Mouse (Mus musculus) kidney, adult 11 months (tissue): ENCODE results near the gene Hsbp1.
"Not testable (repeated sequence)": the region's sequence is repeated elsewhere in the genome, so short reads cannot be mapped to it uniquely, and the experiment has no call there.

Experiments used
- DNase-seq: peaks from one replicate; pipeline ENCODE4 v3.0.0; 2022

Gene Hsbp1

GRCm38 (mm10) chr8:119344190-119344856 is at the start of gene Hsbp1:
Hsbp1 (plus strand) TSS chr8:119344488.
- peak; percentile 97 for DNase-seq

- no peak for DNase-seq
These were observed 48.8 kb upstream of the Hsbp1 start for GRCm38 (mm10) chr8:119295477-119295876.

GRCm38 (mm10) chr8:119297752-119298151 is 46.5 kb upstream of the Hsbp1 start:
- not testable (repeated sequence) for DNase-seq

GRCm38 (mm10) chr8:119300335-119300734 is 44.0 kb upstream of the Hsbp1 start:
- no peak for DNase-seq

GRCm38 (mm10) chr8:119304196-119304595 is 40.1 kb upstream of the Hsbp1 start:
- no peak for DNase-seq

DNA sequence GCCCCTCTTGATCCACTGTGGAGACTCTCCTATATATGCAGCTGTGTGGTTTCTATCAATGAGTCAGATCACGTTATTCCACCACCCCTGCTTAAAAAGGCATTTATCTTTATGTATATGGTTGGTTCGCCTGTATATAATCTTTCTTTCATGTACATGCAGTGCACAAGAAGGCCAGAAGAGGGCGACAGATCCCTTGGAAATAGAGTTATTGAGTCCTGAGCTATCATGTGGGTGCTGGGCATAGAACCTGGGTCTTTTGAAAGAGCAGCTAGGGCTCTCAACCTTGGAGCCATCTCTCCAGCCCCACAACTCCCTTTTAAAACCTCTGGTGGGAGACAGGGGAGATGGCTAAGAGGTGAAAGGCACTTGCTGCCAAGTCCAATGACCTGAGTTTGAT is 32.9 kb upstream of the Hsbp1 start:
- no peak for DNase-seq

DNA sequence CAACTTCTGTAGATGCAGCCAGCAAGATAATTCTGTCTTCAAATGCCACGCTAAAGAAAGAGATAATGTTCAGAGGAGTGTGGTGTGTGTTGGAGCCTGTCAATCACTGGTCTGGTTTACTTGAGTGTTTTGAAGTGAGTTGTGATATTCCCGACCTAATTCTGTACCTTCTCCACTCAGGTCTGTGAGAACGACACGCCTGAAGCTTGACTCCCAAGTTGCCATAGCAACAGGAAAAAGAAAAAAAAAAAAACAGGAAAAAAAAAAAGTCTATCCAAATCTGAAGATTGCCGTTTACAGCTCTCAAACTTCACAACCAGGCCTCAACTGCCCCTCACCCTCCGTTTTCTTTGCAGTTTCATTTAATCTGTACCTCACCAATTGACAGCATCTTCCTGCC is 21.1 kb upstream of the Hsbp1 start:
- DNase-seq, result no peak

DNA sequence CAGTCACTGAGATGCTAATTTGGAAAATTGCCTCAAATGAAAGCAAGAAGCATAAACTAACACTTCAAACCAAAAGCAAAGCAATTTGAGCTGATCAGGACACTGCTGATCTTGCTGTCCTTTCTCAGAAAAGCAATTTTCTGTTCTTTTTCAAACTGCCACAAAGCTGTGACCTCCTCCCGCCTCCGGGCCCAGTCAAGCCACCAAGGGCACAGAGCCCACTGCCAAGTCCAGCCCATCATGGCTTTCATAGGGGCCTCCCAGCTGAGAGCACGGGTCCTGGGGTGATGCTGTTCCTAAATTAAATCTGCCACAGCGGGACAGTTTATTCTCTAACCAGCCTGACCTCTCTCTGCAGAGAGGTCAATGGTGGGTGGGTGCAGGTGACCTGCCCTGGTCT is 4.7 kb upstream of the Hsbp1 start:
- peak; percentile 15 for DNase-seq

- DNase-seq, result peak; percentile 23
These were observed 682 bp upstream of the Hsbp1 start for GRCm38 (mm10) chr8:119343606-119344005.

- peak; percentile 11 for DNase-seq
These were observed 868 bp downstream of the Hsbp1 start for GRCm38 (mm10) chr8:119345029-119345682.

GRCm38 (mm10) chr8:119345683-119346075 is 1.4 kb downstream of the Hsbp1 start:
- no peak for DNase-seq

- DNase-seq, result no peak
These were observed 7.4 kb downstream of the Hsbp1 start for GRCm38 (mm10) chr8:119351647-119352046.

DNA sequence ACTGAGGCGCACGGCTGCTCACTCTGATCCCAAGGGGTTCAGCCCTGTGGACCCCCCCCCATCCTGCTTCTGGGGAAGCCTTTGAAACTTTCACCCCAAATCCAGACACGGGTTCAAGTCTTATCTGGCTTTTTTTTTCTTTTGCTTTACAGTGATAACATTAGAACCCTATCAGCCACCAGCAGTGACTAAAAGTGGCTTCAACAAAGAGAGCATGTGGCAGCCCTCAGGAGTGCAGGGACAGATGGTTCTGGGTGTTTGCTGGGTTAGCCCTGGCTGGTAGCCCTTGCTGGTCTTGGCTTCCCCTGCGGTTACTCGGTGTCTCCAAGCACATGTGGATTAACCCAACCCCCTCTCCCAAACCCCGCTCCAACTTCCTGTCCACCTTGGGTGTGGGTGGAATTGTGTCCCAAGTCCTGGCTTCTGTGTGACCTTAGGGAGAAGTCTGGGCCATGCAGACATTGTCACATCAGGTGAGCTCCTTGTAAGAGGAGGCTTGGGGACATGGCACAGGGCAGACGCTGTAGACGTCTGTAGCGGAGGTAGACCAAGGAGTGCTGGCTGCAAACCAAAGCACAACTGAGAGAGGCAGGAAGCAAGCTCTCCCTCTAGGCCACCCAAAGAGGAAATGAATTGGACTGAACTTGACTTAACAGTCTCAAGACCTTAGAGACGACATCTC is 8.8 kb downstream of the Hsbp1 start:
- no peak for DNase-seq

DNA sequence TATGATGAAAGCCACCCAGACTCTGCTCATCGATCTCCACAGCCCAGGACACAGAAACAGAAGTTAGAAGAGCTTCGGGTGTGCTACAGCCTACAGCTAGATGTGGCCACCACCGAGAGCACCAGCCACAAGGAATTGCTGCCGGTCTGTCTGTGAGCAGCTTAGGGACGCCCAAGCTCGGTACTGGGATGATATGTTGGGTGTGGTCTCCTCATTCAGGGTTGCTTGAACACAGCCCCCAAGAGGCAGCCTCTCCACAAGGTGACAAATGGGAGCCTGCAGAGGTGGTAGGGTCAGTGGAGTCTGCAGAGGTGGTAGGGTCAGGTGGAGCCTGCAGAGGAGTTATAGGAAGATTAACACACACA is 9.4 kb downstream of the Hsbp1 start:
- no peak for DNase-seq

- DNase-seq, result not testable (repeated sequence)
These were observed 12.3 kb downstream of the Hsbp1 start for GRCm38 (mm10) chr8:119356631-119357030.

GRCm38 (mm10) chr8:119358175-119358574 is 13.9 kb downstream of the Hsbp1 start:
- DNase-seq, result no peak

DNA sequence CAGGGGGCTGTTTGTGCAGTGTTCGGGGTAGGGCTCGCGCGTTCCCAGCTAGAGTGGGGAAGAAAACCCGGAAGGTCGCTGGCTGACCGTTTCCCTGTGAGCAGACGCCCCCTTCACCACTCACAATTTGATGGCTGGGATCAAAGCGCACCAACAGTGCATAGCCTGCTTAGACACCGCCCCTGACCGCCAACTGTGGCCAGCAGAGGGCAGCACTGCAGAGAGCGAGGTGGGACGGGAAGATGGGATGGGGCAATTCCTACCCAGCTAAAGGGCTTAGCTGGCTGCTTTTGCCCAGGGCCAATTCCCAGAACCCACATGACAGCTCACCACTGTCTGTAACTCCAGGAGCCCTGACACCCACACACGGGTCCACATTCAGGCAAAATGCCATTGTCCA is 14.5 kb downstream of the Hsbp1 start:
- DNase-seq, result no peak

GRCm38 (mm10) chr8:119360686-119361295 is 16.5 kb downstream of the Hsbp1 start:
- DNase-seq, result no peak

DNA sequence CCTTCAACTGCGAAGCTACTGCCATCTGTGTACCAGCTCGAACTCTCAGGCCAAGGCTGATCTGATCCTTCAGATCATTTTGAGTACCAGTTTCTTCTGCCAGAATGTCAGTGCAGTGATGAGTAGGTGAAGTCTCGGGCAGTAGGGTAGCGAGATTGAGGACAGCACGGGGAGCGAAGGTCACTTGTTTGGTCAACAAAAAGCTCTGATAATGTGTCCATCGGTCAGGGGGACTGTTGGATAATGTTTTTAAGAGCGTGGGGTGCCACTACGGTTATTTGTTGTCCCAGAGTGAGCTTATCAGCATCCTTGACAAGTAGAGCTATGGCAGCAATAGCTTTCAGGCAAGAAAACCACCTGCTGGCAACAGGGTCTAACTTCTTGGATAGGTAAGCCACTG is 30.4 kb downstream of the Hsbp1 start:
- DNase-seq, result not testable (repeated sequence)

- no peak for DNase-seq
These were observed 34.2 kb downstream of the Hsbp1 start for GRCm38 (mm10) chr8:119378476-119378875.

DNA sequence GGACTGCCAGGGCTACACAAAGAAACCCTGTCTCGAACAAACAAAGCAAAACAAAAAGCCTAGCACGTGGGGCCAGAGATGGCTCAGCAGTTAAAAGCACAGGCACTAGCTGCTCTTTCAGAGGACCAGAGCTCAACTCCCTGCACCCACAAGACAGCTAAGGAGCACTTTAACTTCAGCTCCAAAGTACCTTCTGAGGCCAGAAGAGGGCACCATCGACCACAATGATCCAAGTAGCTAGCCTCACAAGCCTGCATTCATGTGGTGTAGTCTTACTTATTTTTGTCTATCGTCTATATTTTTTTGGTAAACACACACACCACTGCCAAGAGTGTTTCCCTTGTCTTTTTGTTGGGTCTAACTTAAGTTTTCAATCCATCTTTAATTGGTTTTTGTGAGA is 36.3 kb downstream of the Hsbp1 start:
- DNase-seq, result no peak

DNA sequence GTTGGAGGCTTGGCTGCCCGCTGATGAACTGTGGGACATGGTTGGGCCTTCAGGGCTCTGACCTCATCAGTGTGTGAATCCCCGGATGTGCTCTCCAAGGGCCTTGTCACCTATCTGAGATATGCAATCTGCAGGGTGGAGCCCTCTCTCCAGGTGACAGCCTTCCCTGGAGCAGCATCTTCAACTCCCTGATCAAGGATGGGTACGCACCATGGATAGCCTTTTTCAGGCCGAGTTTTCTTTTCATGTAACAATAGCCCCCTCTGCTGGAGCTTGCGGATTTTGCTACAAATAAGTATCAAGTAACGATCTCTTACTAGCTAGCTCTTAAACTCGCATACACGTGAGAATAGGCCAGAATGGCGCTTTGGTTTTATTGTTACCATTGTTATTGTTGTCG is 40.2 kb downstream of the Hsbp1 start:
- peak; percentile 37 for DNase-seq

DNA sequence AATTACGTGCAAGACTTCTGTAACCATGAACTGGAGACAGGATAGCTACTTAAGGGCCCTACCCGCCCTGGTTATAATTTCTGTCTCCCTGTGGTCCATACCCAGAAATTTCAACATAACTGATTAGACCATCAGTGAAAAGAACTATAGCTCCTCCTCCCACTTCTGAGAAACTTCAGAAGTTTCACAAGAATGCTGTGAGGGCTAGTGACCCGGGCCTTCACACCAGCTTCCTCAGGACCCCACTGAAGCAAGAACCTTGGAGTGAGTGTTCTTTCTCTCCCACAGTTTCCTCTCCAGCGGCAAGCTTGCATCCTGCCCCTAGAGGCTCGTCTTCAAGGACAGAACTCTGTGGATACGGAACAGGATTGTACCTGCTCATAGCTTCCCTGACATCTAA is 41.6 kb downstream of the Hsbp1 start:
- DNase-seq, result no peak

DNA sequence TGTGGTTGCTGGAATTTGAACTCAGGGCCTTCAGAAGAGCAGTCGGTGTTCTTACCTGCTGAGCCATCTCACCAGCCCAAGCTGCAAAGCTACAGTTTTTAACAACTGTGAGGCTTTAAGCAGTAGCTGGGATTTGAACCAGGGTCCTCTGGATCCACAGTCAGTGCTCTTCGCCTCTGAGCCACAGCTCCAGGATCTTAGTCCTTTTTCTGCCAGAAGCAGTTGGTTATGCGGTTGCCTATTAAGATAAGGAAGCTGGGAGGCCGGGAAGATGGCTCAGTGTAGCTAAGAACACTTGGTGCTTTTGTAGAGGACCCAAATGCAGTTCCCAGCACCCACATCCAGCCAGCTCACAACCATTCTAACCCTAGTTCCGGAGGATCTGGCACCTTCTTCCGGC is 42.7 kb downstream of the Hsbp1 start:
- no peak for DNase-seq
